Comparison of ENCODE assay signal across 8 mouse cellular contexts in the genomic region with DNA sequence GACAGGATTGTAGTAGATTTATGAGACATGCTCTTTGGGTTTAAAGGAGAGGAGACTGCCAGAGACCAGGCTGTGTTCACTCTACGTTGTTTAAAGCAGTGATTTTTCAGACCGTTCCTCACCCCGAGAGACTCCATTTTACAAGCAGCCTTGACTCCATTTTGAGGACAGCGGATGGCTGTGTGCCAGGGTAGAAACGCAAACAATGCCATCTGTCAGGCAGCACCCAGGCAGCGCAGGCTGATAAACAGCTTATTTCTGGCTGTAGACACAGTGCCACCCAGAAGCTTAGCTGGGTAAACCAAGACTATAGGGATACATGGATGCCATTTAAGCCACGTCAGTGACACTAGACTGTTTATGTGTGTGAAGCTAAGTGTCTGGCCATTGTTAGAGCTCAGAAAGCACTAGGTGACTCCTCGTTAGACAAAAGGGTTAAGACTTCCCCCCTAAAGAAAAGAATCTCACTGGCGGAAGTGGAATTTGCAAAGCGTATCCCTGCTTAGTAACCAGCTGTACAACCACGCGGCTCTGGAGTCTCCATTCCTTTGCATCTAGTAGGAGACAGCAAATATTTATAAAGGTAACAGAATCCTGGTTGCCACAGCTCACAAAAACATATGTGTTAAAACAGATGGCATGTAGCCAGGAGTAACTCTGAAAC. TPM values are rescaled to one million over a fixed set of nuclear protein-coding genes. Genes with fewer than 3 reads are reported as not detected.
DNase-seq lines count a peak whose midpoint lies in the region; ATAC-seq lines count a peak whose summit lies in the region.

No protein-coding gene starts in this region.

- H3K27ac ChIP-seq in forebrain, embryonic 12.5 days = peak overlapping the region; percentile 69
- H3K27ac ChIP-seq in forebrain, embryonic 10.5 days = no peak overlapping the region
- H3K27ac ChIP-seq in forebrain, embryonic 14.5 days (ENCODE audit: low read depth, low read length) = peak overlapping the region; percentile 84
- peak overlapping the region; percentile 75 for H3K27ac ChIP-seq in midbrain, embryonic 16.5 days (ENCODE audit: low read length)

- ATAC-seq in forebrain, embryonic 12.5 days (ENCODE audit: low FRiP score) = peak; percentile 79
- ATAC-seq in forebrain, embryonic 14.5 days = peak; percentile 91
- peak; percentile 89 for ATAC-seq in midbrain, embryonic 16.5 days
- ATAC-seq in monocyte, adult 5-6 weeks (replicated peaks; ENCODE audit: insufficient number of reproducible peaks, low FRiP score, low TSS enrichment, poor library complexity, severe bottlenecking) = no peak

- H3K4me2 ChIP-seq in forebrain, embryonic 12.5 days = peak overlapping the region; percentile 27
- H3K4me2 ChIP-seq in forebrain, embryonic 14.5 days (ENCODE audit: low read length) = peak overlapping the region; percentile 48
- peak overlapping the region; percentile 49 for H3K4me2 ChIP-seq in midbrain, embryonic 16.5 days (ENCODE audit: low read length)

- no peaks in the 10 kb centered on the region for H3K36me3 ChIP-seq in forebrain, embryonic 12.5 days (replicated peaks)
- 0 out of 2 replicates have a peak, but pooled peaks cover 3% of the 10 kb centered on the region for H3K36me3 ChIP-seq in forebrain, embryonic 10.5 days (replicated peaks)
- no peaks in the 10 kb centered on the region for H3K36me3 ChIP-seq in forebrain, embryonic 14.5 days (ENCODE audit: control insufficient read depth, insufficient read depth, low read length)
- H3K36me3 ChIP-seq in midbrain, embryonic 16.5 days (ENCODE audit: control insufficient read depth, insufficient read depth, low read length) = no peaks in the 10 kb centered on the region

- H3K9ac ChIP-seq in forebrain, embryonic 12.5 days = no peak overlapping the region
- H3K9ac ChIP-seq in forebrain, embryonic 14.5 days (ENCODE audit: low read length) = peak overlapping the region; percentile 47
- peak overlapping the region; percentile 42; the same call in 1 of the 2 replicates for H3K9ac ChIP-seq in midbrain, embryonic 16.5 days (ENCODE audit: low read depth, low read length)

- no peaks in the 10 kb centered on the region for H3K9me3 ChIP-seq in forebrain, embryonic 12.5 days
- H3K9me3 ChIP-seq in forebrain, embryonic 10.5 days = no peaks in the 10 kb centered on the region
- H3K9me3 ChIP-seq in forebrain, embryonic 14.5 days (replicated peaks; ENCODE audit: control insufficient read depth, low read length) = no peaks in the 10 kb centered on the region
- H3K9me3 ChIP-seq in midbrain, embryonic 16.5 days (replicated peaks; ENCODE audit: control insufficient read depth, low read length, poor library complexity, severe bottlenecking) = no peaks in the 10 kb centered on the region

- no peaks in the 10 kb centered on the region for H3K27me3 ChIP-seq in forebrain, embryonic 12.5 days
- H3K27me3 ChIP-seq in forebrain, embryonic 10.5 days (ENCODE audit: poor library complexity, severe bottlenecking) = no peaks in the 10 kb centered on the region
- no peaks in the 10 kb centered on the region for H3K27me3 ChIP-seq in forebrain, embryonic 14.5 days (replicated peaks; ENCODE audit: control insufficient read depth, insufficient read depth, low read length)
- H3K27me3 ChIP-seq in midbrain, embryonic 16.5 days (ENCODE audit: control insufficient read depth, insufficient read depth, low read depth, low read length) = no peaks in the 10 kb centered on the region

- H3K4me3 ChIP-seq in forebrain, embryonic 12.5 days (replicated peaks) = no peak overlapping the region
- H3K4me3 ChIP-seq in forebrain, embryonic 10.5 days = no peak overlapping the region
- no peak overlapping the region for H3K4me3 ChIP-seq in forebrain, embryonic 14.5 days (ENCODE audit: low read depth, low read length)
- H3K4me3 ChIP-seq in midbrain, embryonic 16.5 days (ENCODE audit: low read depth, low read length) = peak overlapping the region; percentile 13; the same call in 1 of the 2 replicates

- DNase-seq in forebrain, embryonic 10.5 days (ENCODE audit: extremely low spot score, low spot score) = no peak
- peak; percentile 64 to 83 for DNase-seq in adrenal gland, adult (ENCODE audit: inconsistent age in 2 of 2, low spot score in 1 of 2)
- DNase-seq in forebrain, embryonic 14.5 days (ENCODE audit: low spot score) = peak; percentile 92
- peak; percentile 50 to 70 for DNase-seq in layer of hippocampus, postnatal 25 days (ENCODE audit: extremely low spot score in 1 of 2, low spot score in 1 of 2)
- DNase-seq in thymus, adult 18-20 months = no peak

- WGBS in forebrain, embryonic 12.5 days = 58% methylated on average over 12 of the region's 12 CpGs
- WGBS in forebrain, embryonic 10.5 days = 78% methylated on average over 12 of the region's 12 CpGs
- 24% methylated on average over 12 of the region's 12 CpGs for WGBS in forebrain, embryonic 14.5 days
- WGBS in midbrain, embryonic 16.5 days = 26% methylated on average over 12 of the region's 12 CpGs

- peaks cover 7% of the 10 kb centered on the region for H3K4me1 ChIP-seq in forebrain, embryonic 12.5 days
- H3K4me1 ChIP-seq in forebrain, embryonic 10.5 days = peaks cover 5% of the 10 kb centered on the region; the same call in 1 of the 2 replicates
- no peaks in the 10 kb centered on the region; the same call in 1 of the 2 replicates for H3K4me1 ChIP-seq in forebrain, embryonic 14.5 days (ENCODE audit: control insufficient read depth, insufficient read depth, low read length)
- H3K4me1 ChIP-seq in midbrain, embryonic 16.5 days (ENCODE audit: control insufficient read depth, insufficient read depth, low read length) = 0 out of 2 replicates have a peak, but pooled peaks cover 3% of the 10 kb centered on the region

RNA-seq across cellular contexts. Expression of gene Cep78, which starts 12.2 kb away (rescaled TPM):
- polyA plus RNA-seq in forebrain, embryonic 12.5 days (2016; fragmentation: Nextera tagmentation; extraction: Ambion mirVana) = 63.5 and 65.2 TPM in 2 replicates
- 70.6 and 72.5 TPM in 2 replicates for polyA plus RNA-seq in forebrain, embryonic 10.5 days (2016; fragmentation: Nextera tagmentation; extraction: Ambion mirVana)
- polyA plus RNA-seq in forebrain, embryonic 14.5 days (2014; fragmentation: Nextera tagmentation; extraction: Ambion mirVana) = 36.6 and 39.4 TPM in 2 replicates
- 10 to 100 TPM; 10.0 to 11.2 TPM for total RNA-seq in layer of hippocampus, postnatal 25 days (2021)
- 29.9 and 31.9 TPM in 2 replicates for polyA plus RNA-seq in midbrain, embryonic 16.5 days (2015; fragmentation: Nextera tagmentation; extraction: Ambion mirVana)
- 1.9 to 4.9 TPM (median 3.2 TPM) in 3 replicates for total RNA-seq in monocyte, adult 5-6 weeks (2017)

RNA-seq across cellular contexts. Expression of gene Psat1, which starts 49.9 kb away (rescaled TPM):
- 169 and 172 TPM in 2 replicates for polyA plus RNA-seq in forebrain, embryonic 12.5 days (2016; fragmentation: Nextera tagmentation; extraction: Ambion mirVana)
- 143 and 158 TPM in 2 replicates for polyA plus RNA-seq in forebrain, embryonic 10.5 days (2016; fragmentation: Nextera tagmentation; extraction: Ambion mirVana)
- polyA plus RNA-seq in forebrain, embryonic 14.5 days (2014; fragmentation: Nextera tagmentation; extraction: Ambion mirVana) = 128 and 147 TPM in 2 replicates
- total RNA-seq in layer of hippocampus, postnatal 25 days (2021) = 100 to 1,000 TPM in 1 of 2 experiments, 10 to 100 TPM in 1; 99.7 to 123 TPM
- 77.2 and 82.2 TPM in 2 replicates for polyA plus RNA-seq in midbrain, embryonic 16.5 days (2015; fragmentation: Nextera tagmentation; extraction: Ambion mirVana)
- 7.0 to 22.2 TPM (median 20.8 TPM) in 3 replicates for total RNA-seq in monocyte, adult 5-6 weeks (2017)

Comparison
In these comparisons a context has a peak if more than half of its experiments do, and no peak if none do; other contexts are left out.
1. DNase-seq: peak in adrenal gland, adult (2 of 2), forebrain, embryonic 14.5 days (single experiment) and layer of hippocampus, postnatal 25 days (2 of 2); none in forebrain, embryonic 10.5 days (single experiment) and thymus, adult 18-20 months (0 of 2).
2. Peak in every context shown above with its lines, with median percentiles within 50 percentile points of each other: H3K4me2 ChIP-seq.